Mouse (Mus musculus) liver, embryonic 14.5 days (tissue): ENCODE measurements around the gene Vill.

Experiments
- CTCF ChIP-seq: IDR thresholded peaks from 2 replicates; pipeline ENCODE4 v1.5.1; 2016; ENCODE audit warnings: antibody characterized with exemption, low read depth, control low read depth
- EP300 ChIP-seq: IDR thresholded peaks from 2 replicates; pipeline ENCODE4 v1.6.1; 2016; ENCODE audit warnings: antibody characterized with exemption, low read depth

DNA sequence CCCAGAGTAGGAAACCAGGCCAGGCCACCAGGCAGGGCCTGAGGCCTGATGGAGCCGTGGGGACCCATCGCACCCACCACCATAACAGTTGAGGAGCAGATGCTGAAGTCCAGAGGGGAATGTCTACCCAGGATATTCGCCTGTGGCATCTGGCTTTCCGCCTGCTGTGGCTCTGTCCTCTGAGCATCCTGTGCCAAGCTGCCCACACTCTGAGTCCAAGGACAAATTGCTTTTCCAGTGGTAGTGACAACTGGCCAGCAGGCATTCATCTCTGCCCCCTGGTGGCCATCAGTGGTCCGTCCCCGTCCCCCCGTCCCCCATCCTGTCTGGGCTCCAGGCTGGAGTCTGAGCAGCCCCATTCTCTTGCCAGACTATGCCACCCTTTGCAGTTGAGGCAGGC is 23.0 kb upstream of the Vill start:
- TF ChIP-seq CTCF (peak; percentile 86), EP300 (no peak)
